Mouse (Mus musculus) hindbrain, embryonic 16.5 days (tissue): Measurements from ENCODE around the gene C1qtnf2. TPM values are rescaled to one million over a fixed set of nuclear protein-coding genes. Genes with fewer than 3 reads are reported as not detected.

ENCODE experiments used
- ATAC-seq: fragments of 200-750 bp; cut with Nextera tagmentation; 2 replicates; pipeline ENCODE4 v1.8.0; 2017; ENCODE audit warnings: moderate TSS enrichment, moderate library complexity
- H3K27ac ChIP-seq: fragments of 300-500 bp; sonication (generic); 2 replicates; pipeline ENCODE4 v1.5.1; 2014; ENCODE audit warnings: low read depth, mild to moderate bottlenecking, control low read depth, low read length, moderate library complexity
- H3K27me3 ChIP-seq: fragments of 300-500 bp; sonication (generic); replicated peaks from 2 replicates; pipeline ENCODE4 v1.6.1; 2014; ENCODE audit warnings: low read length; ENCODE audit not compliant: control insufficient read depth, insufficient read depth
- H3K36me3 ChIP-seq: fragments of 300-500 bp; sonication (generic); 2 replicates; pipeline ENCODE4 v1.6.1; 2014; ENCODE audit warnings: mild to moderate bottlenecking, low read length, moderate library complexity, mixed read lengths; ENCODE audit not compliant: control insufficient read depth, insufficient read depth
- H3K4me1 ChIP-seq: fragments of 300-500 bp; sonication (generic); 2 replicates; pipeline ENCODE4 v1.6.1; 2014; ENCODE audit warnings: low read depth, low read length; ENCODE audit not compliant: control insufficient read depth, insufficient read depth
- H3K4me2 ChIP-seq: fragments of 300-500 bp; sonication (generic); 2 replicates; pipeline ENCODE4 v1.6.1; 2014; ENCODE audit warnings: mild to moderate bottlenecking, low read length, control low read depth, moderate library complexity
- H3K4me3 ChIP-seq: fragments of 300-500 bp; sonication (generic); 2 replicates; pipeline ENCODE4 v1.5.1; 2014; ENCODE audit warnings: mild to moderate bottlenecking, low read length, control low read depth, moderate library complexity
- H3K9ac ChIP-seq: fragments of 300-500 bp; sonication (generic); 2 replicates; pipeline ENCODE4 v1.6.1; 2014; ENCODE audit warnings: low read depth, mild to moderate bottlenecking, control low read depth, low read length, moderate library complexity
- H3K9me3 ChIP-seq: fragments of 300-500 bp; sonication (generic); 2 replicates; pipeline ENCODE4 v1.6.1; 2014; ENCODE audit warnings: mild to moderate bottlenecking, low read length, moderate library complexity; ENCODE audit not compliant: control insufficient read depth
- WGBS: fragments of 180-500 bp; shearing (Covaris S2); extraction: QIAGEN DNeasy Blood & Tissue Kit; methylation state at CpG from one replicate; pipeline ENCODE4 v1.1.7; 2014; 5-methylcytosine and 5-hydroxymethylcytosine counted together
- polyA plus RNA-seq: library from polyadenylated mRNA; unstranded; fragments of >200 nt; fragmentation: Nextera tagmentation; extraction: Ambion mirVana; gene quantifications from 2 replicates; pipeline ENCODE4 v1.2.1, GENCODE M21; 2015

C1qtnf2 gene
- polyA plus RNA-seq, 1 experiment from 2014 or later, result 16.6 TPM

DNA sequence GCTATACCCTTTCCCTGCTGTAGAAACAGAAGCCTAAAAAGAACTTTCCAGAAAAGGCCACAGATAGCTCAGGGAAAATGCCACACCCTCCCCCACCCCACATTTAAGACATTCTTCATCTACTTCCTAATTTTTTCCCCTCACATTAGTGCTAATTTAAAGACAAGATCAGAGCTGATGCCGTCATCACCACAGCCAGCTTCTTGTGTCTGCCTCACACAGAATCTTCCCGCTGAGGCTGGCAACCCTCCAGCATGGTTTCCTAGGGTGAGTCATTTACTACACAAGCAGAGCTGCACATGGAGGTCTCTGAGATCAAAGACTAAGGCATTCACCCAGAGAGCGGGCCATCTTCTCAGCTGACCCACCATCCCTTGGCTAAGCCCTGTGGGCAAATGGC is 21.5 kb downstream of the C1qtnf2 start:
- Histone ChIP-seq H3K27ac (no peak overlapping the region), H3K4me1 (no peaks in the 10 kb centered on the region; the same call in none of the 2 replicates), H3K4me3 (no peak overlapping the region), H3K36me3 (no peaks in the 10 kb centered on the region), H3K9me3 (no peaks in the 10 kb centered on the region), H3K9ac (no peak overlapping the region), H3K27me3 (no peaks in the 10 kb centered on the region), H3K4me2 (no peak overlapping the region)
- WGBS, result 34% methylated on average over 3 of the region's 3 CpGs
- ATAC-seq, result no peak

- no peaks in the 10 kb centered on the region for H3K36me3 ChIP-seq
- no peak for ATAC-seq
- no peaks in the 10 kb centered on the region for H3K27me3 ChIP-seq
- H3K27ac ChIP-seq, result no peak overlapping the region
- H3K9me3 ChIP-seq, result no peaks in the 10 kb centered on the region
- no peak overlapping the region for H3K9ac ChIP-seq
- H3K4me3 ChIP-seq, result no peak overlapping the region
- H3K4me1 ChIP-seq, result no peaks in the 10 kb centered on the region
- H3K4me2 ChIP-seq, result no peak overlapping the region
- 80% methylated on average over 6 of the region's 6 CpGs for WGBS
Observed at GRCm38 (mm10) chr11:43501256-43501655, 27.2 kb downstream of the C1qtnf2 start.

GRCm38 (mm10) chr11:43505188-43505587 is 31.1 kb downstream of the C1qtnf2 start:
- Histone ChIP-seq H3K9ac (no peak overlapping the region), H3K36me3 (no peaks in the 10 kb centered on the region), H3K4me2 (no peak overlapping the region), H3K27ac (no peak overlapping the region), H3K9me3 (no peaks in the 10 kb centered on the region), H3K27me3 (no peaks in the 10 kb centered on the region), H3K4me3 (no peak overlapping the region), H3K4me1 (no peaks in the 10 kb centered on the region)
- WGBS, result 89% methylated on average over 7 of the region's 7 CpGs
- ATAC-seq, result no peak

- Histone ChIP-seq H3K9me3 (no peaks in the 10 kb centered on the region), H3K36me3 (no peaks in the 10 kb centered on the region), H3K4me2 (no peak overlapping the region), H3K4me3 (no peak overlapping the region), H3K27ac (no peak overlapping the region), H3K27me3 (no peaks in the 10 kb centered on the region), H3K4me1 (no peaks in the 10 kb centered on the region), H3K9ac (no peak overlapping the region)
- whole genome bisulfite sequencing, result 74% methylated on average over 6 of the region's 6 CpGs
- no peak for ATAC-seq
Observed at GRCm38 (mm10) chr11:43507976-43508375, 33.9 kb downstream of the C1qtnf2 start.

DNA sequence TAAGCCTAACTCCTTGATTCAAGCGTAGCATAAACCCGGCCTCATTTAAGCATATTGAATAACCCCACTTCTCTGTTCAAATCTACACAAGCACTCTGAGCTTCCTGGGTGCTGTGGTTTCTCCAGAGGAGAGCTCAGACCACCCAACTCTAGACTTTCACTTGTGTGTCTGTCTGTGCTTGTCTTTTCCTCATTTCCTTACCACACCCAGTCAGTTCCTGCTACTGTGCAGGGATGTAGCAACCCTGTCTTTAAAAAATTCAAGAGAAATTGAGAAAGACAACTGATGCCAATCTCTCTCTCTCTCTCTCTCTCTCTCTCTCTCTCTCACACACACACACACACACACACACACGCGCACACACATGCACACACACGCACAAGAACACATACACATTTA is 35.8 kb downstream of the C1qtnf2 start:
- no peaks in the 10 kb centered on the region for H3K9me3 ChIP-seq
- 95% methylated on average over 5 of the region's 5 CpGs for WGBS
- no peaks in the 10 kb centered on the region for H3K27me3 ChIP-seq
- no peak for ATAC-seq
- no peaks in the 10 kb centered on the region for H3K36me3 ChIP-seq
- no peak overlapping the region for H3K9ac ChIP-seq
- no peak overlapping the region for H3K4me3 ChIP-seq
- H3K4me2 ChIP-seq, result no peak overlapping the region
- H3K4me1 ChIP-seq, result no peaks in the 10 kb centered on the region
- H3K27ac ChIP-seq, result no peak overlapping the region

DNA sequence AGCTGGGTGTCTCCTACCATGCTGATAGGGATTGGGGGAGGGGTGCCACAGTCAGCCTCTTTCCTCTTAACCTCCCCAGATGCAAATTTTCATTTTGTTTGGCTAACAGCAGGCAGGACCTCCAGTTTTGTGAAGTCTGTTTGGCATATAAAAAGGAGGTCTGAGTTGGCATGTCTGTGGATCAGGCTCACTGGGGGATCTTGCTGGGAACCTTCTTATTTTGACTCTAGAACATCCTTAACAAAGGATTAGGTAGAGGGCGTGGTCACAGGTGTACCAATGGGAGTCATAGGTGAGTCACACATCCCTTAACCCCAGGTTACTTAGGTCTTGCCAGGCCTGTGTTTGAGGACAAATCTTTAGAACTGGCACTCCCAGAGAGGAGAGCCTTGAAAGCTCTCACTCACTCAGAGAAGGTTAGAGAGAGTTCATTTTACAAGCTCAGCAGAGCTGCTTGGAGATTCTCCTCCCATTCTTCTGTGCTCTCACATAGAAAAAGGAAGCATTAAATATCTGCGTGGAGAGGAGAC is 38.6 kb downstream of the C1qtnf2 start:
- no peak for ATAC-seq
- Histone ChIP-seq H3K9ac (no peak overlapping the region), H3K27me3 (no peaks in the 10 kb centered on the region), H3K4me3 (no peak overlapping the region), H3K36me3 (no peaks in the 10 kb centered on the region), H3K27ac (no peak overlapping the region), H3K9me3 (no peaks in the 10 kb centered on the region), H3K4me1 (no peaks in the 10 kb centered on the region), H3K4me2 (no peak overlapping the region)
- WGBS, result 62% methylated on average over 2 of the region's 2 CpGs

GRCm38 (mm10) chr11:43516344-43517021 is 42.4 kb downstream of the C1qtnf2 start:
- ATAC-seq, result peak; percentile 32; the same call in 1 of the 2 replicates
- H3K4me2 ChIP-seq, result no peak overlapping the region
- WGBS, result 34% methylated on average over 8 of the region's 8 CpGs

GRCm38 (mm10) chr11:43517641-43518040 is 43.6 kb downstream of the C1qtnf2 start:
- H3K9me3 ChIP-seq, result no peaks in the 10 kb centered on the region
- H3K36me3 ChIP-seq, result no peaks in the 10 kb centered on the region
- WGBS, result 72% methylated on average over 11 of the region's 11 CpGs
- no peak overlapping the region for H3K4me2 ChIP-seq
- peak; percentile 50 for ATAC-seq
- no peak overlapping the region for H3K4me3 ChIP-seq
- no peak overlapping the region for H3K27ac ChIP-seq
- no peaks in the 10 kb centered on the region for H3K27me3 ChIP-seq
- H3K4me1 ChIP-seq, result no peaks in the 10 kb centered on the region
- no peak overlapping the region for H3K9ac ChIP-seq

More at GRCm38 (mm10) chr11:43516344-43517021, 42.4 kb downstream of the C1qtnf2 start:
- no peaks in the 10 kb centered on the region for H3K27me3 ChIP-seq
- H3K9me3 ChIP-seq, result no peaks in the 10 kb centered on the region
- H3K4me1 ChIP-seq, result no peaks in the 10 kb centered on the region
- no peak overlapping the region for H3K4me3 ChIP-seq
- H3K9ac ChIP-seq, result no peak overlapping the region
- H3K36me3 ChIP-seq, result no peaks in the 10 kb centered on the region
- H3K27ac ChIP-seq, result no peak overlapping the region

GRCm38 (mm10) chr11:43518086-43518485 is 44.0 kb downstream of the C1qtnf2 start:
- Histone ChIP-seq H3K4me2 (no peak overlapping the region), H3K36me3 (no peaks in the 10 kb centered on the region), H3K9ac (no peak overlapping the region), H3K27ac (no peak overlapping the region), H3K4me1 (no peaks in the 10 kb centered on the region), H3K9me3 (no peaks in the 10 kb centered on the region), H3K27me3 (no peaks in the 10 kb centered on the region), H3K4me3 (no peak overlapping the region)
- no peak for ATAC-seq
